Mouse (Mus musculus) heart, adult 2 months (tissue): Measurements from ENCODE around the gene Gm10803.

ENCODE experiments used
- CTCF ChIP-seq: fragments of 200-600 bp; IDR thresholded peaks from 2 replicates; pipeline ENCODE4 v1.8.1; 2022; ENCODE audit warnings: antibody characterized with exemption, mild to moderate bottlenecking, moderate library complexity
- EP300 ChIP-seq: fragments of 200-500 bp; IDR thresholded peaks from 2 replicates; pipeline ENCODE4 v1.6.1; 2011; ENCODE audit warnings: low read depth, low read length, control low read depth; ENCODE audit not compliant: insufficient read depth
- POLR2A ChIP-seq: fragments of 200-500 bp; IDR thresholded peaks from 2 replicates; pipeline ENCODE4 v1.6.1; 2011; ENCODE audit warnings: mild to moderate bottlenecking, low read depth, low read length, control low read depth; ENCODE audit not compliant: insufficient read depth

DNA sequence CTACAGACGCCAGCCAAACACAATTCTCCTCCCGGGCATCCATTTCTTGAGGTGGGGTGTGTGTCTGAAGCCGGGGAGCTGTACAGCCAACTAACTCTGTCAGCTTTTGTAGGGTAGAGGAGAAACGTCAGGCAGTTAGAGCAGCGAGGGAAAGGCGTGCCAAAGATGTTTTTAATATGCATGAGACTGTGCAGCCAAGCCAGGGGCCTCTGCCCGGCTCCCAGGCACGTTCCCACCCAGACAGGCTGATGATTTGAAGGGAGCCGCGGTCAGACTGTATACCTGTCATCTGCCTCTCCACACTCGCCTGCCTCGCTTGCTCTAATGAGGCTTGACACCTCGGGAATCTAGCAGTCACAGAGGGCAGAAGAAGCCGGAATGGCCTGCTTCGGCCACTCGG is 38.4 kb upstream of the Gm10803 start:
- TF ChIP-seq POLR2A (no peak), EP300 (no peak), CTCF (no peak)
